Mouse (Mus musculus) heart, embryonic 14.5 days (tissue): ENCODE measurements around the gene BC005537. TPM values are rescaled to one million over a fixed set of nuclear protein-coding genes. Genes with fewer than 3 reads are reported as not detected.
"Not testable (repeated sequence)": the region's sequence is repeated elsewhere in the genome, so short reads cannot be mapped to it uniquely, and the experiment has no call there.

Source experiments
- ATAC-seq: fragments of 200-750 bp; cut with Nextera tagmentation; 2 replicates; pipeline ENCODE4 v1.8.0; 2017; ENCODE audit warnings: low read depth, moderate TSS enrichment; ENCODE audit not compliant: insufficient number of reproducible peaks, insufficient read depth, low FRiP score
- H3K27ac ChIP-seq, 2 experiments: fragments of 200-500 bp in 1 of 2; fragments of 300-500 bp in 1 of 2; sonication (generic) in 1 of 2; replicated peaks in 1 of 2; 2 replicates each; pipeline ENCODE4 v1.5.1; 2012 to 2014; ENCODE audit warnings: low read depth in 2 of 2, low read length in 2 of 2, control low read depth in 1 of 2, mild to moderate bottlenecking in 1 of 2, mixed read lengths in 1 of 2; ENCODE audit not compliant: control insufficient read depth in 1 of 2, insufficient read depth in 1 of 2
- H3K27me3 ChIP-seq: fragments of 300-500 bp; sonication (generic); 2 replicates; pipeline ENCODE4 v1.6.1; 2014; ENCODE audit warnings: mild to moderate bottlenecking, low read length, control low read depth; ENCODE audit not compliant: control insufficient read depth, insufficient read depth
- H3K36me3 ChIP-seq: fragments of 300-500 bp; sonication (generic); 2 replicates; pipeline ENCODE4 v1.6.1; 2014; ENCODE audit warnings: mild to moderate bottlenecking, control low read depth, low read length, mixed read lengths; ENCODE audit not compliant: control insufficient read depth, insufficient read depth
- H3K4me1 ChIP-seq, 2 experiments: fragments of 200-500 bp in 1 of 2; fragments of 300-500 bp in 1 of 2; sonication (generic) in 1 of 2; 2 replicates each; pipeline ENCODE4 v1.6.1; 2012 to 2014; ENCODE audit warnings: low read length in 2 of 2, control low read depth in 1 of 2, mixed read lengths in 1 of 2; ENCODE audit not compliant: control insufficient read depth in 2 of 2, insufficient read depth in 2 of 2
- H3K4me2 ChIP-seq: fragments of 300-500 bp; sonication (generic); 2 replicates; pipeline ENCODE4 v1.6.1; 2014; ENCODE audit warnings: mild to moderate bottlenecking, low read length
- H3K4me3 ChIP-seq, 2 experiments: fragments of 200-500 bp in 1 of 2; fragments of 300-500 bp in 1 of 2; sonication (generic) in 1 of 2; 2 replicates each; pipeline ENCODE4 v1.5.1; 2012 to 2014; ENCODE audit warnings: low read length in 2 of 2, mild to moderate bottlenecking in 2 of 2, control low read depth in 1 of 2, low read depth in 1 of 2, moderate library complexity in 1 of 2; ENCODE audit not compliant: control insufficient read depth in 1 of 2, insufficient read depth in 1 of 2
- H3K9ac ChIP-seq: fragments of 300-500 bp; sonication (generic); 2 replicates; pipeline ENCODE4 v1.6.1; 2014; ENCODE audit warnings: mild to moderate bottlenecking, low read length
- H3K9me3 ChIP-seq: fragments of 300-500 bp; sonication (generic); 2 replicates; pipeline ENCODE4 v1.6.1; 2016; ENCODE audit warnings: low read length, control low read depth; ENCODE audit not compliant: control insufficient read depth
- WGBS: fragments of 180-500 bp; shearing (Covaris S2); extraction: QIAGEN DNeasy Blood & Tissue Kit; methylation state at CpG from one replicate; pipeline ENCODE4 v1.1.7; 2014; 5-methylcytosine and 5-hydroxymethylcytosine counted together
- polyA plus RNA-seq: library from polyadenylated mRNA; unstranded; fragments of >200 nt; fragmentation: Nextera tagmentation; extraction: Ambion mirVana; gene quantifications from 2 replicates; pipeline ENCODE4 v1.2.1, GENCODE M21; 2014

BC005537 gene
- polyA plus RNA-seq, 1 experiment from 2014 or later = 22.6 TPM

GRCm38 (mm10) chr13:24832131-24832810, 30.8 kb downstream of the BC005537 start:
- Histone ChIP-seq H3K36me3 (peaks cover 14% of the 10 kb centered on the region; the same call in 1 of the 2 replicates), H3K27ac (peak overlapping the region; percentile 63 to 96), H3K9me3 (no peaks in the 10 kb centered on the region), H3K27me3 (no peaks in the 10 kb centered on the region), H3K9ac (peak overlapping the region; percentile 96), H3K4me1 (peaks cover under 1 to 26% of the 10 kb centered on the region in 2 experiments; a peak in 3 of 4 replicates), H3K4me2 (peak overlapping the region; percentile 91), H3K4me3 (peak overlapping the region; percentile 84 to 97)
- no peak for ATAC-seq
- 4% methylated on average over 21 of the region's 21 CpGs for WGBS

GRCm38 (mm10) chr13:24832811-24833155, 31.3 kb downstream of the BC005537 start:
- H3K9ac ChIP-seq = peak overlapping the region; percentile 96
- H3K9me3 ChIP-seq = no peaks in the 10 kb centered on the region
- H3K27ac ChIP-seq = no peak overlapping the region
- H3K4me3 ChIP-seq = peak overlapping the region; percentile 84 to 97
- peaks cover 0 to 24% of the 10 kb centered on the region in 2 experiments; a peak in 2 of 4 replicates for H3K4me1 ChIP-seq
- H3K4me2 ChIP-seq = peak overlapping the region; percentile 91
- no peak for ATAC-seq
- no peaks in the 10 kb centered on the region for H3K27me3 ChIP-seq
- peaks cover 18% of the 10 kb centered on the region; the same call in 1 of the 2 replicates for H3K36me3 ChIP-seq
- 46% methylated on average over 2 of the region's 2 CpGs for WGBS

- not testable (repeated sequence) for ATAC-seq, H3K27ac ChIP-seq, H3K27me3 ChIP-seq, H3K9me3 ChIP-seq, H3K4me2 ChIP-seq, H3K4me3 ChIP-seq, H3K9ac ChIP-seq
- Histone ChIP-seq H3K4me1 (peaks cover 0 to 14% of the 10 kb centered on the region in 2 experiments; a peak in 2 of 4 replicates), H3K36me3 (peaks cover 54% of the 10 kb centered on the region)
- 92% methylated on average over 8 of the region's 8 CpGs for whole genome bisulfite sequencing
These were observed 36.3 kb downstream of the BC005537 start for GRCm38 (mm10) chr13:24837765-24838164.

DNA sequence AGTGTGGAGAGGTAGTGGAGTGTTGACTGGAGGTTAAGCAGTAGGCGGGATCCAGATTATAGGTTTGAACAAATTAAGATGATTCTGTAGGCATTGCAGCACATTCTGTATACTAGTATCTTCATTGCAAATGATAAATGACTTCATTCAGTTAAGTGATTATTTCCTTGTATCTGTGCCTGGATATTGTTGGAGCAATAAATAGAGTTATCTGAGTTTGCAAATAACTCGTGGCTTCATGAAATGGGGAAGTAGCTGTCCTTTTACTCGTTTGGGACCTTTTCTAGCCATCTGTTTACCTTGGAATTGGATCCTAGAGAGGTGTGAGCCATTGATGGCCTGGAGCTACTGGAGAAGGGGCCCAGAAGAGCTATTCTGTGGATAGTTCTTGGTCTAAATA, 38.4 kb downstream of the BC005537 start:
- Histone ChIP-seq H3K9me3 (no peaks in the 10 kb centered on the region), H3K4me1 (peaks cover 1 to 2% of the 10 kb centered on the region in 2 experiments; a peak in 2 of 4 replicates), H3K9ac (no peak overlapping the region), H3K27me3 (no peaks in the 10 kb centered on the region), H3K36me3 (peaks cover 51% of the 10 kb centered on the region), H3K4me3 (no peak overlapping the region), H3K27ac (no peak overlapping the region), H3K4me2 (no peak overlapping the region)
- no peak for ATAC-seq
- 71% methylated on average over 3 of the region's 3 CpGs for WGBS

- H3K27me3 ChIP-seq = no peaks in the 10 kb centered on the region
- no peaks in the 10 kb centered on the region for H3K9me3 ChIP-seq
- no peak overlapping the region for H3K9ac ChIP-seq
- no peak overlapping the region for H3K27ac ChIP-seq
- no peak overlapping the region for H3K4me3 ChIP-seq
- WGBS = 73% methylated on average over 3 of the region's 3 CpGs
- no peak overlapping the region for H3K4me2 ChIP-seq
- H3K36me3 ChIP-seq = peaks cover 42% of the 10 kb centered on the region
- H3K4me1 ChIP-seq = peaks cover 5 to 7% of the 10 kb centered on the region in 2 experiments; a peak in 2 of 4 replicates
- ATAC-seq = no peak
These were observed 40.2 kb downstream of the BC005537 start for GRCm38 (mm10) chr13:24841702-24842101.

- H3K9ac ChIP-seq = peak within 1 kb of the TSS; percentile 57
- no peaks in the 10 kb centered on the region for H3K9me3 ChIP-seq
- 15% methylated on average over 40 of the region's 40 CpGs for WGBS
- peak within 1 kb of the TSS; percentile 94 for H3K4me2 ChIP-seq
- ATAC-seq = no peak
- no peak within 1 kb of the TSS for H3K27ac ChIP-seq
- no peaks in the 10 kb centered on the region for H3K27me3 ChIP-seq
- H3K4me1 ChIP-seq = peaks cover 5 to 7% of the 10 kb centered on the region in 2 experiments; a peak in 2 of 4 replicates
- H3K36me3 ChIP-seq = peaks cover 18% of the 10 kb centered on the region
- peak within 1 kb of the TSS; percentile 45 to 53 for H3K4me3 ChIP-seq
These were observed 43.8 kb downstream of the BC005537 start, which contains the start of gene D130043K22Rik for GRCm38 (mm10) chr13:24844983-24845955. TSS of gene D130043K22Rik (plus strand) at chr13:24845135.

- H3K4me3 ChIP-seq = no peak overlapping the region
- H3K4me1 ChIP-seq = peaks cover 5 to 7% of the 10 kb centered on the region in 2 experiments; a peak in 2 of 4 replicates
- no peaks in the 10 kb centered on the region for H3K9me3 ChIP-seq
- no peak for ATAC-seq
- no peaks in the 10 kb centered on the region for H3K27me3 ChIP-seq
- 84% methylated on average over 4 of the region's 4 CpGs for WGBS
- H3K36me3 ChIP-seq = no peaks in the 10 kb centered on the region
- H3K4me2 ChIP-seq = no peak overlapping the region
- H3K27ac ChIP-seq = no peak overlapping the region
- no peak overlapping the region for H3K9ac ChIP-seq
These were observed 47.9 kb downstream of the BC005537 start for GRCm38 (mm10) chr13:24849318-24849717.
